Mouse (Mus musculus) limb, embryonic 11.5 days (tissue): ENCODE measurements around the gene Themis3. TPM values are rescaled to one million over a fixed set of nuclear protein-coding genes. Genes with fewer than 3 reads are reported as not detected.

Source experiments
- ATAC-seq: fragments of 200-750 bp; cut with Nextera tagmentation; 2 replicates; pipeline ENCODE4 v1.8.0; 2017; ENCODE audit warnings: low read depth; ENCODE audit not compliant: insufficient number of reproducible peaks, low FRiP score, low TSS enrichment
- DNase-seq: peaks from one replicate; pipeline ENCODE4 v3.0.0-alpha.2; 2015; ENCODE audit warnings: low spot score
- H3K27ac ChIP-seq: fragments of 300-500 bp; sonication (generic); replicated peaks from 2 replicates; pipeline ENCODE4 v1.5.1; 2014; ENCODE audit warnings: low read depth, mild to moderate bottlenecking, low read length
- H3K27me3 ChIP-seq: fragments of 300-500 bp; sonication (generic); 2 replicates; pipeline ENCODE4 v1.6.1; 2014; ENCODE audit warnings: mild to moderate bottlenecking, low read length, mixed read lengths; ENCODE audit not compliant: control insufficient read depth, insufficient read depth
- H3K36me3 ChIP-seq: fragments of 300-500 bp; sonication (generic); 2 replicates; pipeline ENCODE4 v1.6.1; 2014; ENCODE audit warnings: mild to moderate bottlenecking, low read length, moderate library complexity, mixed read lengths; ENCODE audit not compliant: control insufficient read depth, insufficient read depth
- H3K4me1 ChIP-seq: fragments of 300-500 bp; sonication (generic); 2 replicates; pipeline ENCODE4 v1.6.1; 2014; ENCODE audit warnings: low read length, mixed read lengths; ENCODE audit not compliant: control insufficient read depth, insufficient read depth
- H3K4me2 ChIP-seq: fragments of 300-500 bp; sonication (generic); 2 replicates; pipeline ENCODE4 v1.6.1; 2014; ENCODE audit warnings: low read depth, mild to moderate bottlenecking, moderate library complexity; ENCODE audit not compliant: severe bottlenecking
- H3K4me3 ChIP-seq: fragments of 300-500 bp; sonication (generic); 2 replicates; pipeline ENCODE4 v1.5.1; 2014; ENCODE audit warnings: low read depth, low read length
- H3K9ac ChIP-seq: fragments of 300-500 bp; sonication (generic); 2 replicates; pipeline ENCODE4 v1.6.1; 2014; ENCODE audit warnings: mild to moderate bottlenecking, low read length
- H3K9me3 ChIP-seq: fragments of 300-500 bp; sonication (generic); 2 replicates; pipeline ENCODE4 v1.6.1; 2016; ENCODE audit warnings: low read length; ENCODE audit not compliant: control insufficient read depth
- WGBS: fragments of 180-500 bp; shearing (Covaris S2); extraction: QIAGEN DNeasy Blood & Tissue Kit; methylation state at CpG from one replicate; pipeline ENCODE4 v1.1.7; 2014; 5-methylcytosine and 5-hydroxymethylcytosine counted together
- polyA plus RNA-seq: library from polyadenylated mRNA; unstranded; fragments of >200 nt; fragmentation: Nextera tagmentation; extraction: Ambion mirVana; gene quantifications from 2 replicates; pipeline ENCODE4 v1.2.1, GENCODE M21; 2014

Gene Themis3
- polyA plus RNA-seq, 1 experiment from 2014 or later: not detected

DNA sequence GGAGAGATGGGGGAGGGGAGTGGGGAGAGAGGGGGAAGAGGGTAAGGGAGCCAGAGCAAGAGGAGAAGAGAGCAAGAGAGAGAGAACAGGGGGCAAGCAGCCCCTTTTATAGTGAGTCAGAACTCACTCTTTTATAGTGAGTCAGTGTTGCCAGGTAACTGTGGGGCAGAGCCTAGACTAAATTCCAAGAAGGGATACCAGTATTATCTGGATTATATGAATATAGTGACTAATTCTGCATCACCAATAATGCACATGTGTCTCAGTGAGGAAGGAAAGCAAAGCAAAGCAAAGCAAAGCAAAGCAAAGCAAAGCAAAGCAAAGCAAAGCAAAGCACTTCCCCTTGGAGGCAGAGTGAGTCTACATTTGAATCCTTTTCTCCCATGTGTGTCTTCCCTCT, 835 bp upstream of the Themis3 start:
- H3K27ac ChIP-seq: no peak overlapping the region
- no peak for ATAC-seq

GRCm38 (mm10) chr17:66590353-66591075, 3.9 kb downstream of the Themis3 start:
- H3K4me2 ChIP-seq: no peak overlapping the region
- H3K4me1 ChIP-seq: no peaks in the 10 kb centered on the region
- DNase-seq (no peak), ATAC-seq (no peak)
- no peaks in the 10 kb centered on the region for H3K27me3 ChIP-seq
- H3K4me3 ChIP-seq: no peak overlapping the region
- 70% methylated on average over 9 of the region's 9 CpGs for WGBS
- H3K36me3 ChIP-seq: no peaks in the 10 kb centered on the region
- H3K9me3 ChIP-seq: no peaks in the 10 kb centered on the region
- no peak overlapping the region for H3K9ac ChIP-seq
- no peak overlapping the region for H3K27ac ChIP-seq

More for the DNA sequence above, 835 bp upstream of the Themis3 start:
- H3K4me3 ChIP-seq: no peak overlapping the region
- H3K36me3 ChIP-seq: no peaks in the 10 kb centered on the region
- no peak overlapping the region for H3K4me2 ChIP-seq
- no peaks in the 10 kb centered on the region for H3K27me3 ChIP-seq
- no peaks in the 10 kb centered on the region for H3K9me3 ChIP-seq
- no peak overlapping the region for H3K9ac ChIP-seq
- DNase-seq: no peak
- no peaks in the 10 kb centered on the region for H3K4me1 ChIP-seq

DNA sequence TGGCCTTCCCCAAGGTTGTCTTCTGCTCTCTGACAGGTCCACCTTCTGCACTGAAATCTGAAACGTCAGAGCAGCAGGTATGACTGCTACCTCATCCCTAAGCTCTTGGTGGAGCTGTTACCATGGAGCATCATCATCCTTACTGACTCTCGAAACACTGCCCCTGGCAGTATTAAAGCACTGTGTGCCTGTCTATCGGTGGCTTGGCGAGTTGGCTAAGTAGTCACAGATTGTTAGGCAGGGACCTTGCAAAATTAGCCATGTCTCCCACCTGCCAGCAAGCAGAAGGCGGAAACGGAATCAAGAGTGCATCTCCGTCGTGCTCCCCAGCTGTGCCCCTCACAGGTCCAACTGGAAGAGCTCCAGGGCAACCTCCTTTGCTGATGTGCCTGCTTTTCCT, 4.6 kb downstream of the Themis3 start:
- Histone ChIP-seq H3K4me1 (no peaks in the 10 kb centered on the region), H3K4me2 (no peak overlapping the region), H3K4me3 (no peak overlapping the region), H3K27ac (no peak overlapping the region), H3K36me3 (no peaks in the 10 kb centered on the region), H3K9me3 (no peaks in the 10 kb centered on the region), H3K27me3 (no peaks in the 10 kb centered on the region), H3K9ac (no peak overlapping the region)
- WGBS: 77% methylated on average over 8 of the region's 8 CpGs
- DNase-seq (no peak), ATAC-seq (no peak)

- 90% methylated on average over 10 of the region's 10 CpGs for WGBS
- no peak for DNase-seq
- no peaks in the 10 kb centered on the region for H3K9me3 ChIP-seq
- H3K27ac ChIP-seq: no peak overlapping the region
- no peaks in the 10 kb centered on the region for H3K27me3 ChIP-seq
- no peak overlapping the region for H3K9ac ChIP-seq
- no peak overlapping the region for H3K4me2 ChIP-seq
- H3K36me3 ChIP-seq: no peaks in the 10 kb centered on the region
- H3K4me1 ChIP-seq: no peaks in the 10 kb centered on the region
- no peak for ATAC-seq
- no peak overlapping the region for H3K4me3 ChIP-seq
Observed at GRCm38 (mm10) chr17:66586741-66587140, 7.7 kb downstream of the Themis3 start.

DNA sequence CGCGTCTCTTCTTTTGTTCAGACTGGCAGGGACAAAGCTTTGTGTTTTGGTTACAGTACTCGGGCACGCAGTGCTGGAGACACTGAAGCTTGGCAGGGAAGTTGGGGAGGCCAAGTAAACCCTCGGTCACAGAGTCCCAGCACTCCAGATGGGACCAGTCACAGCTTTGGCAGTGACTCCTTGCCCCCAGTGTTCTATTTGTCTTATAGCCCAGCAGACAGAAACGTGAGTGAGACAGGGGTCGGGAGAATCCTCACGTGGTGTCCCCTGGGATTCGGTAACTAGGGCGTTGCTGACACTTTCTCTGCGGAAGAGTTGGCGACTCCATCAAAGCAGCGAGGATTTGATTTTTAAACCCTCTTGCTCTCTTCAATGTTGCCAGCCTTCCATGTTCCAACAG, 8.3 kb downstream of the Themis3 start:
- Histone ChIP-seq H3K4me1 (no peaks in the 10 kb centered on the region), H3K9ac (no peak overlapping the region), H3K36me3 (no peaks in the 10 kb centered on the region), H3K4me3 (no peak overlapping the region), H3K4me2 (no peak overlapping the region), H3K27ac (no peak overlapping the region), H3K9me3 (no peaks in the 10 kb centered on the region), H3K27me3 (no peaks in the 10 kb centered on the region)
- 85% methylated on average over 13 of the region's 13 CpGs for WGBS
- no peak for ATAC-seq
- no peak for DNase-seq

GRCm38 (mm10) chr17:66580990-66581389, 13.4 kb downstream of the Themis3 start:
- Histone ChIP-seq H3K4me1 (no peaks in the 10 kb centered on the region), H3K9ac (no peak overlapping the region), H3K36me3 (no peaks in the 10 kb centered on the region), H3K9me3 (no peaks in the 10 kb centered on the region), H3K4me2 (no peak overlapping the region), H3K27ac (no peak overlapping the region), H3K4me3 (no peak overlapping the region), H3K27me3 (no peaks in the 10 kb centered on the region)
- DNase-seq: no peak
- no peak for ATAC-seq
- WGBS: 72% methylated on average over 5 of the region's 5 CpGs

DNA sequence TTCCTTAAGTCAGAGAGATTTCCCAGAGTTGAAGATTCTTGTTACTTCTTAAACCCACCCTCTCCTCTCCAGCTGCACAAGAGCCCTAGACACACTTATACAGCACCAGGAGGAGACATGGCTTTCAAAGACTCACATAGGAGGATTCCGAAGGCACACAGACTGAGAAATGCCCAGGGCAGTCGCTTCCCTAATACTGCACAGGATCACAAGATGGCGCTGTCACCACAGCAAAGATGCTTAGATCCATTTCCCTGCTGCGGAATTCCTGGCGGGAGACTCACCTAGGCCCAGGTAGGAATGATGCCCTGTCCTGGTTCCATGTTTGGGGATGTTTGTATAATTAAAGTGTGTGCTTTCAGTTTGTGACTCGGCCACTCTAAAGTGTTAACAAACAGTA, 16.4 kb downstream of the Themis3 start:
- H3K9me3 ChIP-seq: no peaks in the 10 kb centered on the region
- no peaks in the 10 kb centered on the region for H3K27me3 ChIP-seq
- no peak overlapping the region for H3K4me3 ChIP-seq
- no peak overlapping the region for H3K27ac ChIP-seq
- peak; percentile 77 for DNase-seq
- no peaks in the 10 kb centered on the region for H3K4me1 ChIP-seq
- H3K4me2 ChIP-seq: no peak overlapping the region
- no peak for ATAC-seq
- WGBS: 19% methylated on average over 6 of the region's 6 CpGs
- H3K36me3 ChIP-seq: no peaks in the 10 kb centered on the region
- H3K9ac ChIP-seq: no peak overlapping the region

DNA sequence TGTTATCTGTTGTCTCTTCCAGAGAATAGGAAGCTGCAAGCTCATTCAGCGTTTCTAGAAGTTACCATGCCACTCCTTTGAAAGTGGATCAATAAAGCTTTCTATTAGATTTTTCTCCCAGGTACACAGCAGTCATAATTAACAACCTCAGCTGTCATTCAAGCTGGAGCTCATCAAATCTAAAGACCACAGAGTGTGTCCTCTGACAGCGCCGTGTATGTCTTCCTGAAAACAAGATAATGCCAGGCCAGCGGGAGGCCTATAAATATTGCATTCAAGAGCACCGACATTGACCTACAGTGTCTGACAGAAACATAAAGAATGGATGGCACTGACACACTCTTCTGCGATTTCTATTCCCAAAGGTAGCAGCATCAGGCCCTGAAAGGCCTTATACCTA, 16.9 kb downstream of the Themis3 start:
- Histone ChIP-seq H3K4me3 (no peak overlapping the region), H3K9me3 (no peaks in the 10 kb centered on the region), H3K9ac (no peak overlapping the region), H3K36me3 (no peaks in the 10 kb centered on the region), H3K27ac (no peak overlapping the region), H3K4me2 (no peak overlapping the region), H3K4me1 (no peaks in the 10 kb centered on the region), H3K27me3 (no peaks in the 10 kb centered on the region)
- DNase-seq (no peak), ATAC-seq (no peak)
- 82% methylated on average over 6 of the region's 6 CpGs for WGBS

DNA sequence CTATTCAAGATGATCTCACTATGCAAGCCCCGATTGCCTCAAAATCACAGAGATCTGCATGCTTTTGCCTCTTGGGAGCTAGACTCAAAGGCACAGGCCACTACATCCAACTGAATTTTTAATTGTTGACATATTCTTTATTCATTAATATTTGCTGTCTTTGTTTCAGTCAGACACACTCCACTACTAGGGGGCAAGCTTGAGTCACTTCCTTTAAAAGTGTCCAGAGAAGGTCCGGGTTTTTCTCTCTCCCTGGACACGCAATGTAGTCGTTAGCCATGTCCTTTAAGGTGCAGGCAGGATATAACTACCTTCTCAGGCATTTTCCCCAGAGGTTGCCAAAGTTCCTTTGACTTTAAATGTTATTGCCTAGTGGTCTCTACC, 21.8 kb downstream of the Themis3 start:
- Histone ChIP-seq H3K9me3 (no peaks in the 10 kb centered on the region), H3K27ac (no peak overlapping the region), H3K36me3 (no peaks in the 10 kb centered on the region), H3K4me3 (no peak overlapping the region), H3K4me2 (no peak overlapping the region), H3K9ac (no peak overlapping the region), H3K27me3 (no peaks in the 10 kb centered on the region), H3K4me1 (no peaks in the 10 kb centered on the region)
- DNase-seq (no peak), ATAC-seq (no peak)
- 73% methylated on average over 4 of the region's 4 CpGs for WGBS
